Mouse (Mus musculus): ENCODE results near the gene Hlcs.

Gene Hlcs

DNA sequence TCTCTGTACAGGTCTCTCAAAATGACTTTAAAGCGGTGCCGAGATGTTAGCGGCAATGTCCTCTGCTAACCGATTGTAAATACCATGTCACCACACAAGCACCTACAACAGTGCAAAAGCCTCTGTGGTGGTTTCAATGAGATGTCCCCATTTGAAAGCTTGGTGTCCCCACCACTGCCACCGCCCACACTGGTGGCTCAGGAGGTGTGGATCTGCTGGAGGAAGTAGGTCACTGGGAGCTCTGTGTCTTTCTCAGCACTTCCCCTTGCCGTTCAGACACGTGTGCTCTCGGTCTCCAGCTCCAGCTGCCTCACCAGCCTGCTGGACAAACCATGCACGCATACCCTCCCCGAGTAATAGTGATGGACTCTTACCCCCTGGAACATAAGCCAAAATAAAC lies 72.2 kb downstream of the Hlcs start:
- DNase-seq: no peak

DNA sequence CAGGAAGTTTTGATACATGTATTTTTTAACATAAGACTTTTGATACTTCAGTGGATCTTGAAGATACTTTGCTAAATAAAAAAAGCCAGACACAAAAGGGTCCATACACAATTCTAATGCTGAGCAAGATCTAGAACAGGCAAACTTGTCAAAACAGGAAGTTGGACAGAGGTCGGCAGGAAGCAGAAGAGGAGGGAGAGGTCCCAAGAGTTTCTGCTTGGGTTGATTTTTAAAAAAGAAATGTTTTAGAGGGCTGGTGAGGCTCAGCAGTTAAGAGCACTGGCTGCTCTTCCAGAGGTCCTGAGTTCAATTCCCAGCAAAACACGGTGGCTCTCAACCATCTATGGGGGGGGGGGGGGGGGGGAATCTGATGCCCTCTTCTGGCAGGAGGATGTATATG lies 73.2 kb downstream of the Hlcs start:
- no peak for DNase-seq

DNA sequence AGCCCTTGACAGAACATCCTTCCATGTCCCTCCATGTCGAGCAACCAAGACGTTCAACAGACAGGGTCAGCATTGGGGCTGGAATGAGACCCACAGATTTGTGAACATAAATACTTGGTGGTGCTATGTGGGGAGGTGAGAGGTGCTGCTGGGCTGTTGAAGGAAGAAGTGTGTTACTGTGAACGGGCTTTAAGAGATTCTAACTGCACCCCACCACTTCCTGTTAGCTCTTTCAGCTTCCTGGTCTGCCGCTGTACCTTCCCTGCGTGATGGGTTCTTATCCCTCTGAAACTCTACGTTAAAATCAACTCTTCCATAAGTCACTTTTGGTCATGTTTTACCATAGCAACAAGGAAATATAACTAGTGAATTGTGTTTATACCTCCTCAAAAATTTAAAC lies 73.8 kb downstream of the Hlcs start:
- DNase-seq: no peak

DNA sequence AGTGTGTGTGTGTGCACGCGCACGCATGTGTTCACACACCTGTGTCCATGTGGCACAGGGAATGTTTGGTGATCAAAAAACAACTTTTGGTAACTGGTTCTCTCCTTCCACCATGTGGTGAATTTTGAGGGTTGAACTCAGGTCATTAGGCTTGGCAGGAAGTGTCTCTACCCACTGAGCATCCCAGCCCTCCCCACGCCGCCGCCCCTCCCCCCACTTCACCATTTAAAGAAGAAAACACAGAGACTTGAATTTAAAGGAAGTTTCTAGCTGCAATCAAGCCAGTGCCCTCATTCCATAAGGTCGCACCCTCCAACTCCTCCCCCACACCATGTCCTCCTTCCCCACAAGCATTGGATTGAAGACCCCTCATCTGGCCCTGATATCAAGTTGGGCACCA lies 74.2 kb downstream of the Hlcs start:
- DNase-seq: no peak

DNA sequence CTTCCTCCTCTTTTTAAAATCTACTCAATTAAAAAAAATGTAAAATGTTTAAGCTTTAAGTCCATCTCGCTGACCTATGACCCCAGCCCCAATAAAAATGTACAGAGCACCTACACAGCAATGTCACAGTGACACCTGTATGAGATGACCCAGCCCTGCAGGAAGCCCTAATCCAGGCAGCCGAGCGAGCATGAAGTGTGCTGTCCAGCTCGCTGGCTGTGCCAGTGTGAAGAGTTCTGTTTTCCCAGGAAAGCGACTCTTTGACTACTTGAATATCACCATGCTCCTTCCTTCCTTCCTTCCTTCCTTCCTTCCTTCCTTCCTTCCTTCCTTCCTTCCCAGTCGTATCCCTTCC lies 76.3 kb downstream of the Hlcs start:
- no peak for DNase-seq

DNA sequence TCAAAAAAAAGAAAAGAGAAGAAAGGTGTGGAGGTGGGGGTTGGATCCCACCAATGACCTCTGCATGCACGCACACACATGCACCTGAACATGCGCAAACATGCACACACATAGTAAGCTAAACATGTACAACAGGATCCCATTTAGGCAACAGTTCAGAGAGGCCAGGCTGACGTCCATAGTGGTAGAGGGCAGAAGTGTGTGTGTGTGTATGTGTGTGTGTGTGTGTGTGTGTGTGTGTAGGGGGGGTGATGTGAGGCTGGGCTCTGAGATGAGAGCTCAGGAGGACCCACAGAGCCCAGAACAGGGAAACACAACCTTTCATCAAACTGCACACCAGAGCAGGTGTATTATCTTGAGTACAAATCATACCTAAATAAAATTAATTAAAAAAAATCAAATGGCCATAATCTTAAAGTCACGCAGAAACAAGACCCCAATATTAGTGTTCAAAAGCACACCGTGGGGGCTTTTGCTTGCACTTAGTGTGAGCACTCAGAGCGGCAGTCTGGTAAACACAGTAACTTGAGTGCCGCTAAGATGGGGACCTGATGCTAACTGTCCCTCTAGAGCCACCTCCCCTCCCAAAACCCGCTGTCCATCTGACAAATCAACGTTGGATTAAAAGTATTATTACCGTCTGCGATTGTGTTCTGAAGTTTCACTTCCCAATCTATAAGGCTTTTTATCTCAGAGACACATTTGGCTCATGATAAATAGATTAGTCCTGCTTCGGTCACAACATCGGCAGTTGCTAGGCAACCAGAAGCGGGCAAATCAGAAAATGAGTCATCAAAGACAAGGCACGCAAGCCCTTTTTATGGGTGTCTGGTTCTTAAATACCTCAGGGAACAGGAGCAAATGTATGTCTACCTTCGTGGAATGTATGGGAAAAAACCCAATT lies 76.9 kb downstream of the Hlcs start:
- no peak for DNase-seq

DNA sequence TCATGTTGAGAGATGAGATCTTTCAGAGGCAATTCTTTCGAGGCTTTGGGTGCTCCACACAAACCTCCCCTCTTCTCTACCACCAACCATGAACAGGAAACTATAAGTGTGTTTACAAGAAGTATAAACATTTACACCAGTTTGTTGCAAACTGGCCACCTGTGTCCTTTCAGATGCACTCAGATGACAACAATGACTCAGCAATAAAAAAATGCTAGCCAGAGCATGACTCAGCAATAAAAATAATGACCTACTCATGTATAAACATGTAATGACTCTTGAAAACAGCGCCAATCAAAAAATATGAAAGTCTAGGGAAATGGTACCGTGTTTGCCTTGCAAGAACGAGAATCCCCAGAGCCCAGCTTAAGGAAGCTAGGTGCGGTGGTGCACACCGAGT lies 77.7 kb downstream of the Hlcs start:
- DNase-seq: no peak

DNA sequence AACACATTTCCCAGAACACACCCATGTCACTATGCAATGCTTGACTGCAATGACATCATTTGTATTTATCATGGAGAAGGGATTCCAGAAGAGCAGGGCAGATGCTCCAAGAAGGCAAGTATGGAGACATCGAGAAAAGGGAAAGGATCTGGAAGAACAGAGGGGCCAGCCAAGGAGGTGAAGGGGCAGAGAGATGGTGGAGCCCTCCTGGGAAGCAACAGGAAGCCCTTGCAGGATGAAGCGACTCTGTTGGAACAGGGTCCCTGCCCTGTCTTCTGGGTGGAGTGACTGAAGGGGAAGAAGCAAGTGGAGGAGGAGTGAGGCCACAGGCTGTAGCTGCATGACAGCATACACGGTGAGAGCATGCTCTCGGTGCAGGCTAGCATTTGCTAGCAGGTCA lies 79.2 kb downstream of the Hlcs start:
- no peak for DNase-seq

DNA sequence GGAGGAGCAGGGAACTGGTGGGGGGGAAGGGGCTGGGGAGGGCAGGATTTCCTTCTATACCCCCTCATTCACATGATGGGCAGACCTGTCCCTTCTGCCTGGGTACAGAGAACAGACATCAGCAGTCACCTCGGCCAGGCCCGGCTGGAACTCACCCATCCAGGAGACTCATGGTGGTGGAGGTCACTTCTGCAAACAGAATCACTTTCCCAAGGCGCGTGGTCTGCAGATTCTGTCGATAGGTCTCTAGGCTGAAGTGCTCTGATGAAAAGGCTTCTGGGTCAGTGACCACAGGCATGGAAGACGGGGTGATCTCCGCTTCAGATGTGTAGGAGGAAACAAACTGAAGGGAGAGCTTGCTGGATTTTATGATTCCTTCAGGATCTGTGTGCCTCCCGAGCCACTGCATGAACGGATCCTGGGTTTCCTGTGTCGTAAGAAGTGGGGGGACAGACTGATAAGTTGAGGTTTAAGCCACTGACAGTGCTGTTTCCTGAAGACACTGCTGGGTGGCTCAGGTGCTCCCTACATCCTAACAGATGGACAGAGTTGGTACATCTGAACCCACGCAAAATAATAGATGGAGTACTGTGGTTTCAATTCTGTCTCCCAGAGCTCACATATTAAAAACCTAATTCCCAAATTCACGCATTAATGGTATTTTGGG lies 82.3 kb downstream of the Hlcs start:
- no peak for DNase-seq

DNA sequence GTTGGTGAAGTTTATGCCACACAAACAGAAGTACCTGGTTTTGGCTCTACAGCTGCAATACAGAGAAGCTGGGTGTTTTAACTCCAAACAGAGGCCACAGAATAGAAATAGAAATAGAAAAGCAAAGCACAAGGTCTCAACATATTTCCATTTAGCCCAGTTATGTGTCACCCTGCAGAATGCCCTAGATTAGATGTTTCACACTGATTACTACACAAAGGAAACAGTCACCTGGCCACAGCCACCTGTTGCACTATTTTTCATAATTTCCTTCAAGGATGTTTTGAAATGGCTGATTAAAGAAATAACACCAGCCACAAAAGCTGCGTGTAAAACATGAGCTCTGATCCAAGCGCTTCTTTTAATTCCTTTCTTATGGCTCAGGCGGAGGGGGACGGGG lies 82.9 kb downstream of the Hlcs start:
- DNase-seq: no peak

DNA sequence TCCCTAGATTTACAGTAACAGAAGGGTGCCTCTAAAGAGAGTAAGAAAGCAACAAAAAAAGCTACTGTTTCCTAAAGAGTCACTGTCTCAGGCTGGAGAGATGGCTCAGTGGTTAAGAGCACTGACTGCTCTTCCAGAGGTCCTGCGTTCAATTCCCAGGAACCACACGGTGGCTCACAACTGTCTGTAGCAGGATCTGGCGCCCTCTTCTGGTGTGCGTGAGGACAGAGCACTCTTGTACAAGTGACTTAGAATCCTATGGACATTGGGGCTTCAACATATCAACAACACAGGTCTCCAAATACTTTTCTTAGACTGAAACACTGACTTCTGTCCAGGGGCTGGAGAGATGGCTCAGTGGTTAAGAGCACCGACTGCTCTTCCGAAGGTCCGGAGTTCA lies 83.5 kb downstream of the Hlcs start:
- no peak for DNase-seq

DNA sequence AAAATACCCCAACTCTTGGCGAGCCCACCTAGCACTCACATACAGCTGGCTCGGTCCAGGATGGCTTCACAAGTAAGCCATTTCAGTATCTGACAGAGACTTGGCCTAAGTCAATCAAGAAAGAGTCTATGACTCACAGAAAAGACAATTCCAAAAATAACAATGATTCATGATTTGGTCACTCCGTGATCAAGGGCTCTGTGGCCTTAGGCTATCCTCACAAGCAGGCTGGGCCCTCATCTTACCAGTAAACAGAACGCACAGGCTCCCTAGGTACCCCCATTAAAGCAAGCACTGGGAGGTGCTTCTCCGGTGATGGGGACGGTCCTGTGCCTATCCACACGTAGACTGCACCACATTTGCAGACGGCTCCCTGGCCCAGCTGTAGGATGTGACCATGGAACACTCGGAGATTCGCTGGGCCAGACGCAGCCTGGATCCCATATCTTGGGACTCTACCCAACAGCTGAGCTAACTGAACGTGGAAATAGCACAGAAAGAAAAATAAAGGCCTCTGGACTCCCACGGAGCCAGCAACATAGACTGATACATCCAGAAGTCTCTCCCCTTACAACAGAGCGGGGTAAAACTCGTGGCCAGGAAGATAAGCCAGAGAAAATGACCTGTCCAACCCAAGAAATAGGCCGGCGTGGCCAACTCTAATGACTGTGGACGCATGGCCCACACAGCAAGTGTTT lies 84.4 kb downstream of the Hlcs start:
- DNase-seq: no peak

DNA sequence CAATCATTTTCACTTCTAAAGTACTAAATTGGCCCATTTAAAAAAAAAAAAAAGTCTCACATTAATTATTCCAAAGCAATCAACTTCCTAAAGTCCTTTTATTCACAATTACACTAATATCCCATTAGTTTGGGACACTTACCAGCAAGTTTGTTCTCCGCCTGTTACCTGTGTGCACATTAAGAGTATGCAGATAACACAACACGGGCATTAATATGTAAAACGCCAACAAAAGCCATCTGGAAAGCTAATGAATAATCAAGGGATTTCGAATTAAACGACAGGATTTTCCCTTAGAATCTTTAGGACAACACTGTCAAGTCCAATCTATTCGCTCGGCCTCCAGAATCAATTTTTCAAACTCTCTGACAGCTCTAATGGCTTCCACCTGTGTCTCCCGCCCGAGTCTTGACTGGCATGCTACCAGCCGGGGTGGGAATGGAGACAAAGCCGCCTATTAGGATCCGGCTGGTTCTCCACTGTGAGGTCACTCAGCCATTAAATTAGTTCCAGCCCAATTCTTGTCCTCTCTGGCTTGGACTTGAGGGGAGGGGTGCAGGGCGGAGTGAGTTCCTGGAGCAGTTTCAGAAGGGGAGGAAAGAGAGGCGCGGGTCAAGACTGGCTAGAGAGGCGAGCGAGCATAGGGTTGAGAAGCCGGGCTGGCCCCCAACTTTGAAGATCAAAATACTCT lies 85.9 kb downstream of the Hlcs start:
- DNase-seq: peak; percentile 87 to 93

DNA sequence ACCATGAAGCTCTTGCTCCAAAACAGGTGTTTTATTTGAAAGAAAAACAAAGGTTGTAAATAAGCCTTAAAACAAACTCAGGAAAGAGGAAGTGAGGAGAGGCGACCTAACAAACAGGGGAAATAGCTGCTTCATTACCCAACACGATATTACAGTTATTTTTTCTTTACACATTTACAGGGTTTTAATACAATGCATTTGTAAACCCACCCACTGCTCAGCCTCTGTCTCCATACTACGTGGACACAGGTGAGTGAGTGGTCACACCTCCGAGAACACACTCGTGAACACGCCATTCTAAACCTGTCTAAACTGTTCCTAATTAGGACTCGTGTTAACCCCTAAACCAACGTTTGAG lies 90.0 kb downstream of the Hlcs start:
- DNase-seq: no peak

DNA sequence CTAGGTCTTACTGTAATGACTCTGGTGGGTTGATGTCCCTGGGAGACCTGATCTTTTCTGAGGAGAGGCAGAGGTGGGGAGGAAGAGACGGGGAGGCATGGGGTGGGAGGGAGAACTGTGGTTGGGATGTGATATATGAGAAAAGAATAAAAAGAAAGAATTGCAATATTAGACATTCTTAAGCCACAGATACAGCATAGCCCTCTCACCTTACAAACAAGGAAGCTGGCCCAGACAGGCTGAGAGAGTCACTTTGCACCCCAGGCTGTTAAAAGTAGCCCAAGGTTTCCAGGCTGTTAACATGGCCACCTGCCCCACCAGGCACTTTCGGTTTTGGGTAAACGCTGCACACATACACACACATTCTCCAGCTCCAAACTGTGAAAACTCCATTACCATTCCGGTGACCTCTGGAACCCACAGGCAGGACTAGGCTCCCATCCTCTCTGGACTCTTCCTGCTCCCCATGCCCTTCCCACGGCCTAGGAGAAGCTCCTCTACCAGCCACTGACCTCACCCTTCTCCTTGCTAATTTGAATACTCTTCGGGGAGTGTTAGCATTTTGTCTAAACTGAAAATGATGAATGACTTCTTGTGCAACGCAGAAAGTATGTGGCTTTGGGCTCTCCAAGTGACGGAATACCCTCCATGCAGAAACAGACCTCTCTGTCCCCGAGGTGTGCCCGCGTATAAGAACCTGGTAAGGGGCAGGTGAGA lies 90.6 kb downstream of the Hlcs start:
- DNase-seq: no peak

DNA sequence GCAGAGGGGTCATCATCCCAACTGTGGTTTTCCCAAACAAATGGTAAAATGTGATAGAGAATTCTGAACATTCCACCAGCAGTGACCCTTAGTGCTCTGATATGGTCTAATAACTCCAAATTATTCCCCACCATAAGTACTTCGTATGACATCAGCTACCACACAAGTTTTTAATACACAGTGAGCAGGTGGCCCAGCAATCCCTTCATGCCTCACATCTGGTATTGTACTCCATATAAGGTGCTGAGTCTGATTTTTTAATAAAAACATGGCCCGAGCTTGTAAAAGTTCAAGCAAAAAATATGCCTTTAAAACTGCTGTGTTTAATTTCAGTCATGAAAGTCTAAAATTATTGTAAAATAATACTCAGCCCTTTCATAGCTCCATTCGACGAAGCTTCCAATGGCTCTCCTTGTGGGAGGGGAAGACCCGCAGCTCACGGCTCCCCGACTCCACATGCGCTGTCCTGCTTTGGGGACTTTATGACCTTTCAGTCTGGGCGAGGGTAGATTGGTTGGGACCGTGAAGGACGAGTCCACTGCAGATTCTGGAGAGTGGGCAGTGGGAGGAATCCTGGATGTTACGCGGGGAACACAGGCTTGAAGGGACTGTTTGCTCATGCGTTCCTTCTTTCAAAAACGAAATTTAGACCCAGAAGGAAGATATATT lies 102.5 kb downstream of the Hlcs start:
- no peak for DNase-seq

DNA sequence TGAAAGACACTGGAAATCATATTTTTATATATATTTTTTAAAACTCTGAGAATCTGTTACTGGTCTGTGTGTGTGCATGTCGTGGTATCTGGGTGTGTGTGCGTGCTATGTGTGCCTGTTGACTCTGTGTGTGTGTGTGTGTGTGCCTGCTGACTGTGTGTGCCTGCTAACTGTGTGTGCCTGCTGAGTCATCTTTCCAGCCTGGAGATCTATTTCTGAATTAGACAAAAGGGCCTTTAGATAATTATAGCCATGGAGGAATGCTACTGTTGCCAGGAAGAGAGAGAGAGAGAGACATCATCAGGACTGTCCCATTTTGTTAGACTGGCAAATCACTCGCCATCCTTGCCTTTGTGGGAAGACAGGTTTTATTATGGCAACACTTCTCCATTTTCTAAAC lies 103.7 kb downstream of the Hlcs start:
- no peak for DNase-seq

DNA sequence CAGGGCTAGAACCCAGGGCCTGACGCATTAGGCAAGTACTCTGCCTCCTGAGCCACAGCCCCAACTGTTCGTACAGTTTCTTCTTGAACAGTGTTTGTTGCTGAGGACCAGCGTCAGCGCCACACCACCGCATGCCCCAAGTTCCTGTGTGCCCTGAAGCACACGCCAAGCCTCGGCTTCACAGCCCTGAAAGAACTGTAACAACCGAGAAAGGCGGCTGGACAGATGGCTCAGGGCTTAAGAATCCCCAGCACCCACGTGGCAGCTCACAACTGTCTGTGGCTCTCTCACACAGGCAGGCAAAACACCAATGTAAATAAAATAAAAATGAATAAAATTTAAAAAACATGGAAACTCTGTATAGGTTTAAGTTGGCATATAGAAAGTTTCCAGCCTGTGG lies 104.5 kb downstream of the Hlcs start:
- DNase-seq: no peak

DNA sequence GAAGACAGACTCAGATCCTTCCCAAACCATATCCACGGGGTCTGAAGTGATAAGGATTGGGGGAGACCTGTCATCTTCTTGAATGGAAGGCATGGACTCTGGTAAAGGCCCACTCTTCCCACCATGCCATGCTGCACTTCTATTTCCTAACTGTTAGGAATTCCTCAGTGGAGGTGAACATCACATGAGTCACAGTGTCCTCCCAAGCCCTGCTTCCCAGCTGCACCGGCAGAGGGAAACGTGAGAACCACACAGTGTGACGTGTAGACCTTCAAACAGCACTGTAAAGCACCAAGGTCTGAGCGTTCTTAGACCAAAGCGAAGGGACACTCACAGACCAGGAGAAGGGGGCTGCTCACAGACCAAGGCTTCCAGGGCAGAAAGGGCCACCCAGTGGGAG lies 105.2 kb downstream of the Hlcs start:
- no peak for DNase-seq

DNA sequence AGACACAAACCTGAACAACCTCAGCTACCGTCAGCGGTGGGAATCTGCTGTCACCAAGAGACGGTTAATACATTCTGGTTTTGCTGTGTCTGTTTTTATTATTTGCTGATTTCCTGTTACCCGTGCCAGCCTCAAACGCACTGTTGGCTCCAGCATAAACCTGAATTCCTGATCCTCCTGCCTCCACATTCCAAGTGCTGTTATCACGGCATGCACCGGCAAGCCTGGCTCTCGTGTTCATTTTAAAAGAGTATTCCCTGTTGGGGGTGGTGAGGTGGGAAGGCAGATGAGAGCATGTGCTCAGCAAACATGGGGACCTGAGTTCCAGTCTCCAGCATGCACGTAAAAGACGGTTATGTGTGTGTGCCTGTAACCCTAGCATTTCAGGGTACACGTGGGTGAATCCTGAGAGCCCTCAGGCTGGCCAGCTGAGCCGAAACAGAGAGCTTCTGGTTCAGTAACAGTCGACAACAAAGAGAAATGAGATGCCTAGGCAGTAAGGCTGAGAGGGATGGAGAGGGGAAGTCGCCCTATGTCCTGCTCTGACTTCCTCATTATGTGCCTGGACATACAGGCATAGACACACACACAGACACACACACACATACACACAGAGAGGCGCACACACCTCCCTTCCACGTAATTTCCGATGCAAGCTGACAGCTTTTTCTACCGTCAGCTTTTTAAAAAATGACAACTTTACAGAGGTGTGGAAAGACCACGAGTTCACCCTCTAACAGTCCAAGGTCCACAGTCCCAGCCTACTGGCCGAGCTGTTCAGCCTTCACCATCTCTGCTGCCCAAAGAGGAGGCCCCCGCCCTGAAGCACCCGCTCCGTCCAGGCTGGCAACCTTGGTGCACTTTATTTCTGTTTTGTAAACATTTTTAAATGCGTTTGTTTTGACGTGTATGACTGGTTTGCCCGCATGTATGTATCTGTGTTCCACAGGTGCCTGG lies 107.6 kb downstream of the Hlcs start:
- peak in 1 of 2 experiments; percentile 6 for DNase-seq

DNA sequence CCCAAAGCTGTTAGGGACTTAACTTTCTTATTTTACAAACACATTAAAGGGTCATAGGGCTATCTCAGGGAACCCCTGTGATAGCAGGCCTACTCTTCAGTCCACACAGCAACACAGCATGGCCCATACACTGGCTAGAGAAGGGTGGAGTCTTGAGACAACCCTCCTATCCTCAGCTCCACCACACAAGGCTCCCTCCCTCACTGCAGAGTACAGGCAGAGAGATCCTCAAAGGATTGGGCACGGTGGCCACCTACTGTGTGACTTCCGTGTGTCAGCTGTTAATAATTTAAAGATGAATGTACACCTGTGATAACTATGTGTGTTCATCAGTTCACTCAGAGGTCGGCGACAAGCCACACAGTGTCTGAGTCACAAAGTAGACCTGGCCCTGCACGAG lies 112.0 kb downstream of the Hlcs start:
- DNase-seq: no peak

Measured in kidney, adult 8-10 months (tissue).